Mouse (Mus musculus) forebrain, embryonic 16.5 days (tissue): Measurements from ENCODE around the gene B4galt1. TPM values are rescaled to one million over a fixed set of nuclear protein-coding genes. Genes with fewer than 3 reads are reported as not detected.

Experiments used
- ATAC-seq: fragments of 200-750 bp; cut with Nextera tagmentation; 2 replicates; pipeline ENCODE4 v1.8.0; 2017; ENCODE audit warnings: mild to moderate bottlenecking, moderate library complexity
- H3K27ac ChIP-seq: fragments of 300-500 bp; sonication (generic); 2 replicates; pipeline ENCODE4 v1.5.1; 2014; ENCODE audit warnings: low read length, control low read depth
- H3K27me3 ChIP-seq: fragments of 300-500 bp; sonication (generic); replicated peaks from 2 replicates; pipeline ENCODE4 v1.6.1; 2014; ENCODE audit warnings: low read length; ENCODE audit not compliant: control insufficient read depth, insufficient read depth
- H3K36me3 ChIP-seq: fragments of 300-500 bp; sonication (generic); 2 replicates; pipeline ENCODE4 v1.6.1; 2014; ENCODE audit not compliant: control insufficient read depth, insufficient read depth
- H3K4me1 ChIP-seq: fragments of 300-500 bp; sonication (generic); replicated peaks from 2 replicates; pipeline ENCODE4 v1.6.1; 2014; ENCODE audit warnings: low read length; ENCODE audit not compliant: control insufficient read depth, insufficient read depth
- H3K4me2 ChIP-seq: fragments of 300-500 bp; sonication (generic); 2 replicates; pipeline ENCODE4 v1.6.1; 2014; ENCODE audit warnings: mild to moderate bottlenecking, low read length, control low read depth
- H3K4me3 ChIP-seq: fragments of 300-500 bp; sonication (generic); replicated peaks from 2 replicates; pipeline ENCODE4 v1.5.1; 2014; ENCODE audit warnings: mild to moderate bottlenecking, low read length, control low read depth
- H3K9ac ChIP-seq: fragments of 300-500 bp; sonication (generic); replicated peaks from 2 replicates; pipeline ENCODE4 v1.6.1; 2014; ENCODE audit warnings: low read depth, low read length, control low read depth
- H3K9me3 ChIP-seq: fragments of 300-500 bp; sonication (generic); 2 replicates; pipeline ENCODE4 v1.6.1; 2016; ENCODE audit warnings: low read length; ENCODE audit not compliant: control insufficient read depth
- WGBS: fragments of 180-500 bp; shearing (Covaris S2); extraction: QIAGEN DNeasy Blood & Tissue Kit; methylation state at CpG from one replicate; pipeline ENCODE4 v1.1.7; 2014; 5-methylcytosine and 5-hydroxymethylcytosine counted together
- polyA plus RNA-seq: library from polyadenylated mRNA; unstranded; fragments of >200 nt; fragmentation: Nextera tagmentation; extraction: Ambion mirVana; gene quantifications from 2 replicates; pipeline ENCODE4 v1.2.1, GENCODE M21; 2015

B4galt1 gene
- polyA plus RNA-seq, 1 experiment from 2014 or later, result 6.9 TPM

GRCm38 (mm10) chr4:40826810-40827209 lies 27.0 kb downstream of the B4galt1 start:
- Histone ChIP-seq H3K27me3 (no peaks in the 10 kb centered on the region), H3K9ac (no peak overlapping the region), H3K4me3 (no peak overlapping the region), H3K27ac (no peak overlapping the region), H3K36me3 (no peaks in the 10 kb centered on the region), H3K4me1 (no peaks in the 10 kb centered on the region), H3K4me2 (no peak overlapping the region), H3K9me3 (no peaks in the 10 kb centered on the region)
- ATAC-seq, result no peak
- WGBS, result 100% methylated on average over 2 of the region's 2 CpGs

- 97% methylated on average over 2 of the region's 2 CpGs for WGBS
Measured at GRCm38 (mm10) chr4:40825981-40826380, 27.8 kb downstream of the B4galt1 start.

GRCm38 (mm10) chr4:40825146-40825545 lies 28.7 kb downstream of the B4galt1 start:
- Histone ChIP-seq H3K4me2 (no peak overlapping the region), H3K9ac (no peak overlapping the region), H3K27ac (no peak overlapping the region), H3K27me3 (no peaks in the 10 kb centered on the region), H3K36me3 (no peaks in the 10 kb centered on the region), H3K9me3 (no peaks in the 10 kb centered on the region), H3K4me1 (no peaks in the 10 kb centered on the region), H3K4me3 (no peak overlapping the region)
- 82% methylated on average over 5 of the region's 5 CpGs for WGBS
- ATAC-seq, result no peak

More at GRCm38 (mm10) chr4:40825981-40826380, 27.8 kb downstream of the B4galt1 start:
- Histone ChIP-seq H3K27me3 (no peaks in the 10 kb centered on the region), H3K4me3 (no peak overlapping the region), H3K9me3 (no peaks in the 10 kb centered on the region), H3K36me3 (no peaks in the 10 kb centered on the region), H3K9ac (no peak overlapping the region), H3K27ac (no peak overlapping the region), H3K4me2 (no peak overlapping the region), H3K4me1 (no peaks in the 10 kb centered on the region)
- ATAC-seq, result no peak

GRCm38 (mm10) chr4:40824505-40824904 lies 29.3 kb downstream of the B4galt1 start:
- H3K9ac ChIP-seq, result no peak overlapping the region
- 94% methylated on average over 7 of the region's 7 CpGs for WGBS
- H3K27ac ChIP-seq, result no peak overlapping the region
- no peaks in the 10 kb centered on the region for H3K9me3 ChIP-seq
- H3K4me1 ChIP-seq, result no peaks in the 10 kb centered on the region
- no peak overlapping the region for H3K4me2 ChIP-seq
- H3K4me3 ChIP-seq, result no peak overlapping the region
- H3K27me3 ChIP-seq, result no peaks in the 10 kb centered on the region
- H3K36me3 ChIP-seq, result no peaks in the 10 kb centered on the region
- ATAC-seq, result no peak

- no peaks in the 10 kb centered on the region for H3K4me1 ChIP-seq
- H3K27me3 ChIP-seq, result no peaks in the 10 kb centered on the region
- no peak overlapping the region for H3K9ac ChIP-seq
- H3K4me3 ChIP-seq, result no peak overlapping the region
- H3K36me3 ChIP-seq, result no peaks in the 10 kb centered on the region
- no peaks in the 10 kb centered on the region for H3K9me3 ChIP-seq
- ATAC-seq, result no peak
- H3K4me2 ChIP-seq, result no peak overlapping the region
- WGBS, result 77% methylated on average over 8 of the region's 8 CpGs
- no peak overlapping the region for H3K27ac ChIP-seq
Measured at GRCm38 (mm10) chr4:40823664-40824063, 30.1 kb downstream of the B4galt1 start.

GRCm38 (mm10) chr4:40823151-40823550 lies 30.7 kb downstream of the B4galt1 start:
- no peak overlapping the region for H3K9ac ChIP-seq
- H3K4me1 ChIP-seq, result no peaks in the 10 kb centered on the region
- no peak overlapping the region for H3K4me3 ChIP-seq
- no peaks in the 10 kb centered on the region for H3K36me3 ChIP-seq
- H3K4me2 ChIP-seq, result no peak overlapping the region
- H3K27me3 ChIP-seq, result no peaks in the 10 kb centered on the region
- WGBS, result 94% methylated on average over 14 of the region's 14 CpGs
- no peaks in the 10 kb centered on the region for H3K9me3 ChIP-seq
- no peak overlapping the region for H3K27ac ChIP-seq
- no peak for ATAC-seq

- no peak for ATAC-seq
- Histone ChIP-seq H3K4me2 (no peak overlapping the region), H3K36me3 (no peaks in the 10 kb centered on the region), H3K27ac (no peak overlapping the region), H3K9ac (no peak overlapping the region), H3K9me3 (no peaks in the 10 kb centered on the region), H3K27me3 (no peaks in the 10 kb centered on the region), H3K4me3 (no peak overlapping the region), H3K4me1 (no peaks in the 10 kb centered on the region)
- 88% methylated on average over 8 of the region's 8 CpGs for WGBS
Measured at GRCm38 (mm10) chr4:40821303-40822023, 32.3 kb downstream of the B4galt1 start.

- no peak overlapping the region for H3K4me3 ChIP-seq
- no peak overlapping the region for H3K27ac ChIP-seq
- H3K4me1 ChIP-seq, result no peaks in the 10 kb centered on the region
- no peak overlapping the region for H3K9ac ChIP-seq
- 97% methylated on average over 1 of the region's 1 CpGs for WGBS
- H3K9me3 ChIP-seq, result no peaks in the 10 kb centered on the region
- H3K27me3 ChIP-seq, result no peaks in the 10 kb centered on the region
- H3K36me3 ChIP-seq, result no peaks in the 10 kb centered on the region
- H3K4me2 ChIP-seq, result no peak overlapping the region
- no peak for ATAC-seq
Measured at GRCm38 (mm10) chr4:40820903-40821302, 32.9 kb downstream of the B4galt1 start.

GRCm38 (mm10) chr4:40820024-40820423 lies 33.8 kb downstream of the B4galt1 start:
- no peak for ATAC-seq
- Histone ChIP-seq H3K4me1 (no peaks in the 10 kb centered on the region), H3K27ac (no peak overlapping the region), H3K9me3 (no peaks in the 10 kb centered on the region), H3K4me2 (no peak overlapping the region), H3K27me3 (no peaks in the 10 kb centered on the region), H3K36me3 (no peaks in the 10 kb centered on the region), H3K9ac (no peak overlapping the region), H3K4me3 (no peak overlapping the region)
- WGBS, result 92% methylated on average over 4 of the region's 4 CpGs

GRCm38 (mm10) chr4:40819151-40819550 lies 34.7 kb downstream of the B4galt1 start:
- ATAC-seq, result no peak
- no peak overlapping the region for H3K4me3 ChIP-seq
- H3K27ac ChIP-seq, result no peak overlapping the region
- no peaks in the 10 kb centered on the region for H3K4me1 ChIP-seq
- H3K9me3 ChIP-seq, result no peaks in the 10 kb centered on the region
- no peak overlapping the region for H3K9ac ChIP-seq
- H3K4me2 ChIP-seq, result no peak overlapping the region
- H3K27me3 ChIP-seq, result no peaks in the 10 kb centered on the region
- H3K36me3 ChIP-seq, result no peaks in the 10 kb centered on the region
- 94% methylated on average over 6 of the region's 6 CpGs for WGBS
